Mouse (Mus musculus) liver, postnatal 0 days (tissue): ENCODE measurements at regions not wholly inside any gene's neighbourhood (a gene's known extent, or its start where the extent isn't known, plus 50 kb on each side); places are given as distances from the start of the nearest gene placed in this dataset.

Experiments
- CTCF ChIP-seq: sonication (generic); IDR thresholded peaks from 2 replicates; pipeline ENCODE4 v1.5.1; 2016; ENCODE audit warnings: antibody characterized with exemption, low read depth
- EP300 ChIP-seq: IDR thresholded peaks from 2 replicates; pipeline ENCODE4 v1.6.1; 2016; ENCODE audit warnings: antibody characterized with exemption, low read depth, mild to moderate bottlenecking

GRCm38 (mm10) chr2:137501236-137501635 is 384.8 kb upstream of the Jag1 start:
- TF ChIP-seq CTCF = no peak
- TF ChIP-seq EP300 = no peak
